Mouse (Mus musculus) brown adipose tissue, adult 24 weeks (tissue): ENCODE data around the gene Zbtb14. TPM values are rescaled to one million over a fixed set of nuclear protein-coding genes. Genes with fewer than 3 reads are reported as not detected.

ENCODE experiments used
- H3K27ac ChIP-seq: fragments of 200-500 bp; replicated peaks from 2 replicates; pipeline ENCODE4 v1.5.1; 2012; ENCODE audit warnings: low read depth, mild to moderate bottlenecking, low read length
- H3K4me1 ChIP-seq: fragments of 200-500 bp; 2 replicates; pipeline ENCODE4 v1.6.1; 2012; ENCODE audit warnings: low read length, mixed read lengths; ENCODE audit not compliant: control insufficient read depth, insufficient read depth, insufficient read length
- H3K4me3 ChIP-seq: fragments of 200-500 bp; 2 replicates; pipeline ENCODE4 v1.5.1; 2012; ENCODE audit warnings: low read depth, mild to moderate bottlenecking, low read length, moderate library complexity; ENCODE audit not compliant: insufficient read depth
- polyA plus RNA-seq: library from polyadenylated mRNA; stranded (reverse); fragments of >200 nt; gene quantifications from 2 replicates; pipeline ENCODE4 v1.2.4, GENCODE M21; 2012; ENCODE audit not compliant: missing spikeins, insufficient read depth, insufficient read length

Zbtb14 gene
- polyA plus RNA-seq, 1 experiment: 8.8 TPM

DNA sequence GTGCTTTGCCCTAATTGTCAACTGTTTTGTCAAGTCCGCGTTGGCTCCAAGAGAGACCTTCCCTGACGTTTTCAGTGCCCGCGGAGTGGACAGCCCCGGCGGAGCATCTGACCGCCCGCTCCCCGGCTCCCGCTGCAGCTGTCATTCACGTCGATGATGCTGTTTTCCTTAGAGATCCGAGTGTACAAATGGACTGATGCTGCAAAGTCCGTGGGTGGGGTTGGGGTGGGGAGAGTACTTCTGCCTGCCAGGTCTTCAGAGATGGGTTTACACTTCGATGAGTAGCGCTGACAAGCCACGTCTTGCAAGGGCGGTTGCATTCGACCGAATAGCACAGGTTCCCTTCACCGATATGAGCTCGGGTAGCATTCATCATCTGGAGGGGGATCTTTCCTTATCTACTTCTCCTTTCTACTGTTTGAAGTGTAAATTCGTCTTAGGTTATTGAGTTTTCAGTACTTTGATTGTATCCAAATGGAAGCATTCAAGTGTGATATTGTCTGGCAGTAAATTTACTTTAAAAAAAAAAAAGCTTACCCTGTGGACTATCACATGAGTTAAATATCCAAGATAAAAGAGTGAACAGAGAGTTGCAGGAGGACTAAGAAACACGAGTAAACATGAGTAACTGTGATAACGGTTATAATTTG lies 35.0 kb downstream of the Zbtb14 start:
- peak overlapping the region; percentile 94 for H3K27ac ChIP-seq
- no peaks in the 10 kb centered on the region for H3K4me1 ChIP-seq
- H3K4me3 ChIP-seq: peak overlapping the region; percentile 85

DNA sequence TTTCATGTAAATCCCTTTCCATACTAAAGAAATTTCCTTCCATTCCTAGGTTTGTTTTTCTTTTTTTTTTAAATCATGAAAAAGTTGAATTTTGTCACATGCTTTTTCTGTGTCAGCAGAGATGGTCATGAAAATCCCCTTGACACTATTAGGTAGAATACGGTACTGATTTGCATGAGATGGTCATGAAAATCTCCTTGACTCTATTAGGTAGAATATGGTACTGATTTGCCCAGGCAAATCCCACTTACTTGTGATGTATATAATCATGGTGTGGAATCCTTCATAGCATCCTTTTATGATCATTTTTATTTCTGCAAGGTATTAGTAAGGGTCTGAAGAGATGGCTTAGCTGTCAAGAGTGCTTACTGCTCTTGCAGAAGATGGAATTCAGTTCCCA lies 38.7 kb downstream of the Zbtb14 start:
- H3K4me3 ChIP-seq: no peak overlapping the region
- H3K27ac ChIP-seq: no peak overlapping the region
- no peaks in the 10 kb centered on the region for H3K4me1 ChIP-seq

DNA sequence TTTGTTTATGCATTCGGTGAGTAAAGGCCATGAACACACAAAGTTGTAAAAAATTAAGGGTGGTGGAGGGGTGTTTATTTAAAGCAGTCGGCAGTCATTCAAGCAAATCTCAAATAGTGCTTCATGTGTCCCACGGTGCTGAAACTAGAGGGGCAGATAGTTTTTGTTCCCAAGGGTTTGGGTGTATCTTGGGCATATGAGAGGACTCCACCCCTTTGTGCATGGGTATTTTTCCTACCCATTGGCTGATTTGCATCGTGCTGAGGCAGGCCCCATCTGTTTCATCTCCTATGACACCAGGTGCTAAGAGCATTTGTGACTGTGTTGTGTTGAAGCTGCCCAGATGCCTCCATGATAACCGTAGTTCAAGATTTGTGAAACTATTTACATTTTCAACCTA lies 55.0 kb downstream of the Zbtb14 start:
- no peak overlapping the region for H3K27ac ChIP-seq
- H3K4me3 ChIP-seq: no peak overlapping the region
- H3K4me1 ChIP-seq: no peaks in the 10 kb centered on the region

DNA sequence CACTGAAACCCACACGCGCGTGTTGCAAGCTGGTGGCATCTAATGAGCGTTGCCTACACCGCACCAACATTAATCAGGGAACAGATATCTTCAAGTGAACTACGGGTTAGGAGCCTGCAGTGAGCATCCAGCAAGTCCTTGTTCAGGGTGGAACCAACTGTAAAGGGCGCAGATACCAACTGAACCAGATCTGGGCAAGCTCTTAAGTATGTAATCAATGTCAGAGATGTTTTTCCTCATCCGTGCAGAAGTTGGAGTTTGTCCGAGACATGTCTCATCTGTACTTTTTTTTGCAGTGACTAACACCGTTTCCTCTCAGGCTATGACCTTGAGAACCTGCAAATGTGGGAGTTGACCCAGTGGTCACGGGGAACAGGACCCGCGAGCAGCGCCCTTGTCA lies 55.6 kb downstream of the Zbtb14 start:
- no peak overlapping the region for H3K27ac ChIP-seq
- H3K4me3 ChIP-seq: no peak overlapping the region

DNA sequence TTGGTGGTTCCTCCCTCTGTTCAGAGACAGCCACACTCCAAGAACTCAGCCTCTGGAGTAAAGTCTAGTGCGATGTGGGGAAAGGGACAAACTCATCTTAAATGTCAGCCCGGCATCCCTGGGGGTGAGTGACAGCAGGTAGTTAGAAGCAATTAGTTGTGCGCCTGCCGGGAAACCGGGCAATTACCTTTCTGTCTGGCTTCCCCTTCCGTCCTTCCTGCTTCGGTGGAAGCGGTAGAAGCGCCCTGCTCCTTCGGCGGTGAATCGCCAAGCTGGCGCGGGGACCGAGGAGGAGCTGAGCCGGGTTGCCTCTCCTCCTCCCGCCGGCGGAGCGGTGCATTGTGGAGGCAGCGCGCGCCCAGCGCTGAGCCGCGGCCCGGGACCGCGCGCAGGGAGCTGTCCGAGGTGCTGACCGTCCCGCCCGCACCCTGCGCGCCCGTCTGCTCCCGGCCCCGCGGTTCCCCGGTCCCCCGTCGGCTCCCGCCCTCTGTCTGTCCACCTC lies 56.2 kb downstream of the Zbtb14 start, which contains the start of gene Akain1:
Akain1 (plus strand) TSS at position 337 of the 502 bp plus-strand sequence.
- H3K27ac ChIP-seq: no peak within 1 kb of the TSS
- H3K4me1 ChIP-seq: no peaks in the 10 kb centered on the region
- peak within 1 kb of the TSS; percentile 28 for H3K4me3 ChIP-seq

More for the DNA sequence above, 55.6 kb downstream of the Zbtb14 start:
- no peaks in the 10 kb centered on the region for H3K4me1 ChIP-seq

DNA sequence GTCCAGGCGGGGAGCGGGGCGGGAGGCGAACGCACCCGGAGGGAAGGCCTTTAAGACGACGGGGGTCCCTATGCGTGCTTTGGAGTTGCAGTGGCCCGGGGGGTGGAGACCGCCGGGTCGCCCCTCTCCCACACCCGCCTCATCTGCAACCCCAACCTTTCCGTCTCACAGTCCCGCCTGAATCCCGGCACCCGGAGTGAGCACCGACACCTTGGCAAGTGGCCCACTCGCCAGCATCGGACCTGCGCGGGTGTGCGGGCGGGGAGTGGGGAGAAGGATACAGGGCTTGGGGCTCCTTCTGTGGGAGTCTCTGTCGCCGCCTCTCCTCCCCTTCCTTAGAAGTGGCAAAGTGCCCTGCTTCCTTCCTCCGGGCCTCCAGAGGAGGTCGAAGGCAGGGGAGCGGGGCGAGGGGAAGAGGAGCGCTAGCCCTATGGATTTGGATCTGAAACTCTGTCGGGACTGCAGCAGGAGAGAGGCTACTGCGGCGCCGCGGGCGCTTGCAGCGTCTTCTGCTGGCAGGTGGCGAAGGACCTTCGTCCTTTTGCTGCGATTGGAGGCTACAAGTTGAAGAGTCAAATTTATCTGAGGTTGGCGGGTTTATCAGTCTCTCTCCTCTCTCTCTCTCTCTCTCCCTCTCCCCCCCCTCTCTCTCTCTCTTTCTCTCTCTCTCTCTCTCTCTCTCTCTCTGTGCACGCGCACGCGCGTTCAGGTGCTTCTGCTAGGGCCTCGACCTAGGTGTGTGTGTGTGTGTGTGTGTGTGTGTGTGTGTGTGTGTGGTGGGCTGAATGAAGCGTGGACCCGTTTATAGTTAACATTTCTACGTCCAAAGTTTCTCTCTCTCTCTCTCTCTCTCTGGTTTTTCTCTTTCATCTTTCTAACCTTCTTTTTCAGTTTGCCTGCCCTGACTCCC lies 57.0 kb downstream of the Zbtb14 start:
- Histone ChIP-seq H3K4me1 (no peaks in the 10 kb centered on the region), H3K4me3 (peak overlapping the region; percentile 7; the same call in 1 of the 2 replicates), H3K27ac (no peak overlapping the region)

Other genes with a start within 250 kb of the Zbtb14 start
- gene Akain1, start 56.3 kb downstream of the Zbtb14 start, polyA plus RNA-seq: not detected in 2 replicates